Mouse (Mus musculus) cerebellum, adult 2 months (tissue): ENCODE results near the gene Loxl3.

Source experiments
- CTCF ChIP-seq: fragments of 200-500 bp; IDR thresholded peaks from 2 replicates; pipeline ENCODE4 v1.5.1; 2011; ENCODE audit warnings: low read depth, mild to moderate bottlenecking, control low read depth, low read length, moderate library complexity, borderline replicate concordance; ENCODE audit not compliant: insufficient read depth
- POLR2A ChIP-seq: fragments of 200-500 bp; IDR thresholded peaks from 2 replicates; pipeline ENCODE4 v1.6.1; 2011; ENCODE audit warnings: low read length, control low read depth, borderline replicate concordance; ENCODE audit not compliant: insufficient read depth

- TF ChIP-seq POLR2A (no peak), CTCF (no peak)
Observed at GRCm38 (mm10) chr6:83015749-83016148, 18.2 kb upstream of the Loxl3 start.
